Mouse (Mus musculus): ENCODE results near the gene Lef1. TPM values are rescaled to one million over a fixed set of nuclear protein-coding genes. Genes with fewer than 3 reads are reported as not detected.

Gene Lef1
- total RNA-seq, 1 experiment = 11.1 TPM

GRCm38 (mm10) chr3:131138224-131138623 is 28.0 kb downstream of the Lef1 start:
- H3K4me1 ChIP-seq (ENCODE audit: control insufficient read depth in 2 of 2, insufficient read depth in 2 of 2, low read length in 2 of 2, poor library complexity in 1 of 2) = peaks cover 0 to 18% of the 10 kb centered on the region in 2 experiments; a peak in 1 of 4 replicates
- H3K9me3 ChIP-seq (ENCODE audit: control insufficient read depth, insufficient read depth, low read depth, low read length) = no peaks in the 10 kb centered on the region
- in situ Hi-C loops (cut with MboI; ENCODE audit: low sequenced_read_pairs in 2 of 2, unreplicated experiment in 2 of 2) = no loop called here
- no peak overlapping the region for H3K4me3 ChIP-seq (ENCODE audit: insufficient read depth in 1 of 2, low read depth in 1 of 2, low read length in 2 of 2, poor library complexity in 1 of 2, severe bottlenecking in 1 of 2)
- no peaks in the 10 kb centered on the region for H3K36me3 ChIP-seq (ENCODE audit: control insufficient read depth, insufficient read depth, low read length, poor library complexity, severe bottlenecking)
- DNase-seq (ENCODE audit: low read depth, low spot score) = no peak
- TF ChIP-seq HCFC1 (IDR thresholded peaks at IDR 0.05; ENCODE audit: borderline replicate concordance, insufficient read depth, low read length) (no peak), CHD2 (IDR thresholded peaks at IDR 0.05; ENCODE audit: low read depth, low read length) (no peak), MAFK (IDR thresholded peaks at IDR 0.05; ENCODE audit: insufficient read depth, low read depth, low read length) (no peak), ZNF384 (IDR thresholded peaks at IDR 0.05; ENCODE audit: low read depth, low read length) (no peak), ZC3H11A (IDR thresholded peaks at IDR 0.05; ENCODE audit: borderline replicate concordance, low read depth, low read length) (no peak)
- no peak overlapping the region for H3K9ac ChIP-seq (ENCODE audit: insufficient read depth, low read depth, low read length, poor library complexity, severe bottlenecking)
- H3K27ac ChIP-seq (ENCODE audit: insufficient read depth, low read depth, low read length, poor library complexity, severe bottlenecking) = no peak overlapping the region

- no peaks in the 10 kb centered on the region for H3K9me3 ChIP-seq (ENCODE audit: control insufficient read depth, insufficient read depth, low read depth, low read length)
- TF ChIP-seq ZNF384 (IDR thresholded peaks at IDR 0.05; ENCODE audit: low read depth, low read length) (no peak), ZC3H11A (IDR thresholded peaks at IDR 0.05; ENCODE audit: borderline replicate concordance, low read depth, low read length) (no peak), MAFK (IDR thresholded peaks at IDR 0.05; ENCODE audit: insufficient read depth, low read depth, low read length) (no peak), HCFC1 (IDR thresholded peaks at IDR 0.05; ENCODE audit: borderline replicate concordance, insufficient read depth, low read length) (no peak), CHD2 (IDR thresholded peaks at IDR 0.05; ENCODE audit: low read depth, low read length) (no peak)
- peaks cover 0 to 23% of the 10 kb centered on the region in 2 experiments; a peak in 1 of 4 replicates for H3K4me1 ChIP-seq (ENCODE audit: control insufficient read depth in 2 of 2, insufficient read depth in 2 of 2, low read length in 2 of 2, poor library complexity in 1 of 2)
- H3K9ac ChIP-seq (ENCODE audit: insufficient read depth, low read depth, low read length, poor library complexity, severe bottlenecking) = no peak overlapping the region
- no peak overlapping the region for H3K4me3 ChIP-seq (ENCODE audit: insufficient read depth in 1 of 2, low read depth in 1 of 2, low read length in 2 of 2, poor library complexity in 1 of 2, severe bottlenecking in 1 of 2)
- in situ Hi-C loops (cut with MboI; ENCODE audit: low sequenced_read_pairs in 2 of 2, unreplicated experiment in 2 of 2) = no loop called here
- H3K36me3 ChIP-seq (ENCODE audit: control insufficient read depth, insufficient read depth, low read length, poor library complexity, severe bottlenecking) = no peaks in the 10 kb centered on the region
- H3K27ac ChIP-seq (ENCODE audit: insufficient read depth, low read depth, low read length, poor library complexity, severe bottlenecking) = no peak overlapping the region
- DNase-seq (ENCODE audit: low read depth, low spot score) = no peak
Measured at GRCm38 (mm10) chr3:131138797-131139196, 28.5 kb downstream of the Lef1 start.

- H3K4me3 ChIP-seq (ENCODE audit: insufficient read depth in 1 of 2, low read depth in 1 of 2, low read length in 2 of 2, poor library complexity in 1 of 2, severe bottlenecking in 1 of 2) = no peak overlapping the region
- H3K9ac ChIP-seq (ENCODE audit: insufficient read depth, low read depth, low read length, poor library complexity, severe bottlenecking) = no peak overlapping the region
- no peak for DNase-seq (ENCODE audit: low read depth, low spot score)
- TF ChIP-seq ZC3H11A (IDR thresholded peaks at IDR 0.05; ENCODE audit: borderline replicate concordance, low read depth, low read length) (no peak), HCFC1 (IDR thresholded peaks at IDR 0.05; ENCODE audit: borderline replicate concordance, insufficient read depth, low read length) (no peak), ZNF384 (IDR thresholded peaks at IDR 0.05; ENCODE audit: low read depth, low read length) (no peak), CHD2 (IDR thresholded peaks at IDR 0.05; ENCODE audit: low read depth, low read length) (no peak), MAFK (IDR thresholded peaks at IDR 0.05; ENCODE audit: insufficient read depth, low read depth, low read length) (no peak)
- no peaks in the 10 kb centered on the region for H3K36me3 ChIP-seq (ENCODE audit: control insufficient read depth, insufficient read depth, low read length, poor library complexity, severe bottlenecking)
- no peak overlapping the region for H3K27ac ChIP-seq (ENCODE audit: insufficient read depth, low read depth, low read length, poor library complexity, severe bottlenecking)
- peaks cover 2 to 26% of the 10 kb centered on the region in 2 experiments; a peak in 1 of 4 replicates for H3K4me1 ChIP-seq (ENCODE audit: control insufficient read depth in 2 of 2, insufficient read depth in 2 of 2, low read length in 2 of 2, poor library complexity in 1 of 2)
- H3K9me3 ChIP-seq (ENCODE audit: control insufficient read depth, insufficient read depth, low read depth, low read length) = no peaks in the 10 kb centered on the region
- in situ Hi-C loops (cut with MboI; ENCODE audit: low sequenced_read_pairs in 2 of 2, unreplicated experiment in 2 of 2) = no loop called here
Measured at GRCm38 (mm10) chr3:131139345-131140090, 29.2 kb downstream of the Lef1 start.

- H3K27ac ChIP-seq (ENCODE audit: insufficient read depth, low read depth, low read length, poor library complexity, severe bottlenecking) = no peak overlapping the region
- in situ Hi-C loops (cut with MboI; ENCODE audit: low sequenced_read_pairs in 2 of 2, unreplicated experiment in 2 of 2) = no loop called here
Measured at GRCm38 (mm10) chr3:131140091-131140462, 29.8 kb downstream of the Lef1 start.

More at GRCm38 (mm10) chr3:131140091-131140462, 29.8 kb downstream of the Lef1 start:
- Histone ChIP-seq H3K36me3 (ENCODE audit: control insufficient read depth, insufficient read depth, low read length, poor library complexity, severe bottlenecking) (no peaks in the 10 kb centered on the region), H3K9ac (ENCODE audit: insufficient read depth, low read depth, low read length, poor library complexity, severe bottlenecking) (no peak overlapping the region), H3K4me3 (ENCODE audit: insufficient read depth in 1 of 2, low read depth in 1 of 2, low read length in 2 of 2, poor library complexity in 1 of 2, severe bottlenecking in 1 of 2) (no peak overlapping the region), H3K4me1 (ENCODE audit: control insufficient read depth in 2 of 2, insufficient read depth in 2 of 2, low read length in 2 of 2, poor library complexity in 1 of 2) (peaks cover 2 to 26% of the 10 kb centered on the region in 2 experiments; a peak in 1 of 4 replicates), H3K9me3 (ENCODE audit: control insufficient read depth, insufficient read depth, low read depth, low read length) (no peaks in the 10 kb centered on the region)
- no peak for DNase-seq (ENCODE audit: low read depth, low spot score)
- TF ChIP-seq ZNF384 (IDR thresholded peaks at IDR 0.05; ENCODE audit: low read depth, low read length) = no peak
- no peak for TF ChIP-seq CHD2 (IDR thresholded peaks at IDR 0.05; ENCODE audit: low read depth, low read length)
- no peak for TF ChIP-seq HCFC1 (IDR thresholded peaks at IDR 0.05; ENCODE audit: borderline replicate concordance, insufficient read depth, low read length)
- no peak for TF ChIP-seq ZC3H11A (IDR thresholded peaks at IDR 0.05; ENCODE audit: borderline replicate concordance, low read depth, low read length)
- no peak for TF ChIP-seq MAFK (IDR thresholded peaks at IDR 0.05; ENCODE audit: insufficient read depth, low read depth, low read length)

Measured in ES-E14 (cell line).